Mouse (Mus musculus) induced T-regulatory cell, adult 2 months (primary cell): ENCODE data around the gene Gm37240.
A peak's percentile ranks its signal among the peaks of the same experiment; 100 is the strongest.

Source experiments
- DNase-seq: peaks from one replicate; pipeline ENCODE4 v3.0.0-alpha.2; 2012; ENCODE audit warnings: low read depth

The Gm37240 gene

GRCm38 (mm10) chr3:84472527-84472926, 1414.8 kb downstream of the Gm37240 start:
- no peak for DNase-seq

- no peak for DNase-seq
Measured at GRCm38 (mm10) chr3:84471146-84471545, 1416.2 kb downstream of the Gm37240 start.

- DNase-seq, result no peak
Measured at GRCm38 (mm10) chr3:84468111-84468453, 1419.2 kb downstream of the Gm37240 start.

- DNase-seq, result no peak
Measured at GRCm38 (mm10) chr3:84467419-84468110, 1419.8 kb downstream of the Gm37240 start.

GRCm38 (mm10) chr3:84465822-84466500, 1421.4 kb downstream of the Gm37240 start:
- DNase-seq, result no peak

- DNase-seq, result no peak
Measured at GRCm38 (mm10) chr3:84461687-84462086, 1425.6 kb downstream of the Gm37240 start.

- peak; percentile 46 for DNase-seq
Measured at GRCm38 (mm10) chr3:84460952-84461351, 1426.4 kb downstream of the Gm37240 start.

- DNase-seq, result no peak
Measured at GRCm38 (mm10) chr3:84460499-84460898, 1426.8 kb downstream of the Gm37240 start.

GRCm38 (mm10) chr3:84455733-84456417, 1431.4 kb downstream of the Gm37240 start:
- DNase-seq, result no peak

- DNase-seq, result peak; percentile 3
Measured at GRCm38 (mm10) chr3:84450651-84451050, 1436.7 kb downstream of the Gm37240 start.

GRCm38 (mm10) chr3:84449015-84449414, 1438.3 kb downstream of the Gm37240 start:
- DNase-seq, result no peak

GRCm38 (mm10) chr3:84447803-84448202, 1439.5 kb downstream of the Gm37240 start:
- no peak for DNase-seq
